Mouse (Mus musculus): Measurements from ENCODE around the gene Atp7b. TPM values are rescaled to one million over a fixed set of nuclear protein-coding genes. Genes with fewer than 3 reads are reported as not detected.

Gene Atp7b
- total and polyA plus RNA-seq, 2 experiments from 2014 or later, result 0.12 to 0.50 TPM

GRCm38 (mm10) chr8:21978193-21978592 lies 81.9 kb downstream of the Atp7b start:
- no peak overlapping the region for H3K27ac ChIP-seq (ENCODE audit: low read depth)
- ATAC-seq (ENCODE audit: insufficient read depth, low read depth) (no peak), DNase-seq (ENCODE audit: low spot score) (no peak)
- H3K9ac ChIP-seq (replicated peaks; ENCODE audit: low read depth, low read length), result no peak overlapping the region
- no peak overlapping the region for H3K4me2 ChIP-seq (ENCODE audit: low read depth, low read length)
- H3K4me1 ChIP-seq (ENCODE audit: control insufficient read depth, insufficient read depth), result no peaks in the 10 kb centered on the region
- H3K4me3 ChIP-seq (ENCODE audit: low read depth, low read length), result no peak overlapping the region
- TF ChIP-seq EP300 (IDR thresholded peaks at IDR 0.05; ENCODE audit: low read depth), result no peak
- no peak for TF ChIP-seq CTCF (IDR thresholded peaks at IDR 0.05; ENCODE audit: low read depth)
- H3K9me3 ChIP-seq (replicated peaks; ENCODE audit: control insufficient read depth, low read length), result no peaks in the 10 kb centered on the region
- H3K36me3 ChIP-seq (replicated peaks; ENCODE audit: control insufficient read depth, insufficient read depth, low read length), result no peaks in the 10 kb centered on the region
- H3K27me3 ChIP-seq (ENCODE audit: control insufficient read depth, insufficient read depth, low read length), result no peaks in the 10 kb centered on the region
- WGBS, result 51% methylated on average over 4 of the region's 4 CpGs

- Histone ChIP-seq H3K4me3 (ENCODE audit: low read depth, low read length) (no peak within 1 kb of the TSS), H3K9ac (replicated peaks; ENCODE audit: low read depth, low read length) (no peak within 1 kb of the TSS), H3K27ac (ENCODE audit: low read depth) (no peak within 1 kb of the TSS), H3K4me2 (ENCODE audit: low read depth, low read length) (no peak within 1 kb of the TSS), H3K9me3 (replicated peaks; ENCODE audit: control insufficient read depth, low read length) (no peaks in the 10 kb centered on the region), H3K36me3 (replicated peaks; ENCODE audit: control insufficient read depth, insufficient read depth, low read length) (no peaks in the 10 kb centered on the region), H3K27me3 (ENCODE audit: control insufficient read depth, insufficient read depth, low read length) (no peaks in the 10 kb centered on the region), H3K4me1 (ENCODE audit: control insufficient read depth, insufficient read depth) (no peaks in the 10 kb centered on the region)
- no peak for DNase-seq (ENCODE audit: low spot score)
- TF ChIP-seq EP300 (IDR thresholded peaks at IDR 0.05; ENCODE audit: low read depth), result no peak
- no peak for TF ChIP-seq CTCF (IDR thresholded peaks at IDR 0.05; ENCODE audit: low read depth)
- ATAC-seq (ENCODE audit: insufficient read depth, low read depth), result no peak
- 81% methylated on average over 3 of the region's 3 CpGs for WGBS
Measured at GRCm38 (mm10) chr8:21969475-21969874, 90.6 kb downstream of the Atp7b start, which contains the start of gene Ccdc70. Gene Ccdc70 (plus strand): TSS chr8:21969775.

- Histone ChIP-seq H3K36me3 (replicated peaks; ENCODE audit: control insufficient read depth, insufficient read depth, low read length) (no peaks in the 10 kb centered on the region), H3K4me1 (ENCODE audit: control insufficient read depth, insufficient read depth) (no peaks in the 10 kb centered on the region), H3K4me3 (ENCODE audit: low read depth, low read length) (no peak overlapping the region), H3K4me2 (ENCODE audit: low read depth, low read length) (no peak overlapping the region), H3K27me3 (ENCODE audit: control insufficient read depth, insufficient read depth, low read length) (no peaks in the 10 kb centered on the region), H3K27ac (ENCODE audit: low read depth) (no peak overlapping the region), H3K9me3 (replicated peaks; ENCODE audit: control insufficient read depth, low read length) (no peaks in the 10 kb centered on the region), H3K9ac (replicated peaks; ENCODE audit: low read depth, low read length) (no peak overlapping the region)
- no peak for TF ChIP-seq EP300 (IDR thresholded peaks at IDR 0.05; ENCODE audit: low read depth)
- TF ChIP-seq CTCF (IDR thresholded peaks at IDR 0.05; ENCODE audit: low read depth), result no peak
- WGBS, result 63% methylated on average over 1 of the region's 1 CpGs
- ATAC-seq (ENCODE audit: insufficient read depth, low read depth), result no peak
- DNase-seq (ENCODE audit: low spot score), result no peak
Measured at GRCm38 (mm10) chr8:21966646-21967045, 93.5 kb downstream of the Atp7b start.

GRCm38 (mm10) chr8:21958414-21958813 lies 101.7 kb downstream of the Atp7b start, which contains the start of gene Fam90a1a:
Gene Fam90a1a (plus strand): TSS chr8:21958714.
- Histone ChIP-seq H3K27ac (ENCODE audit: low read depth) (no peak within 1 kb of the TSS), H3K36me3 (replicated peaks; ENCODE audit: control insufficient read depth, insufficient read depth, low read length) (no peaks in the 10 kb centered on the region), H3K9me3 (replicated peaks; ENCODE audit: control insufficient read depth, low read length) (no peaks in the 10 kb centered on the region), H3K4me2 (ENCODE audit: low read depth, low read length) (no peak within 1 kb of the TSS), H3K9ac (replicated peaks; ENCODE audit: low read depth, low read length) (no peak within 1 kb of the TSS), H3K27me3 (ENCODE audit: control insufficient read depth, insufficient read depth, low read length) (no peaks in the 10 kb centered on the region), H3K4me3 (ENCODE audit: low read depth, low read length) (no peak within 1 kb of the TSS), H3K4me1 (ENCODE audit: control insufficient read depth, insufficient read depth) (no peaks in the 10 kb centered on the region)
- TF ChIP-seq EP300 (IDR thresholded peaks at IDR 0.05; ENCODE audit: low read depth) (no peak), CTCF (IDR thresholded peaks at IDR 0.05; ENCODE audit: low read depth) (no peak)
- DNase-seq (ENCODE audit: low spot score) (no peak), ATAC-seq (ENCODE audit: insufficient read depth, low read depth) (no peak)
- WGBS, result 74% methylated on average over 2 of the region's 2 CpGs

GRCm38 (mm10) chr8:21956336-21956735 lies 103.8 kb downstream of the Atp7b start:
- Histone ChIP-seq H3K4me2 (ENCODE audit: low read depth, low read length) (no peak overlapping the region), H3K9me3 (replicated peaks; ENCODE audit: control insufficient read depth, low read length) (no peaks in the 10 kb centered on the region), H3K9ac (replicated peaks; ENCODE audit: low read depth, low read length) (no peak overlapping the region), H3K36me3 (replicated peaks; ENCODE audit: control insufficient read depth, insufficient read depth, low read length) (no peaks in the 10 kb centered on the region), H3K4me3 (ENCODE audit: low read depth, low read length) (no peak overlapping the region), H3K27ac (ENCODE audit: low read depth) (no peak overlapping the region), H3K4me1 (ENCODE audit: control insufficient read depth, insufficient read depth) (no peaks in the 10 kb centered on the region), H3K27me3 (ENCODE audit: control insufficient read depth, insufficient read depth, low read length) (no peaks in the 10 kb centered on the region)
- no peak for TF ChIP-seq CTCF (IDR thresholded peaks at IDR 0.05; ENCODE audit: low read depth)
- TF ChIP-seq EP300 (IDR thresholded peaks at IDR 0.05; ENCODE audit: low read depth), result no peak
- ATAC-seq (ENCODE audit: insufficient read depth, low read depth) (no peak), DNase-seq (ENCODE audit: low spot score) (no peak)
- 76% methylated on average over 3 of the region's 3 CpGs for WGBS

GRCm38 (mm10) chr8:21955321-21955720 lies 104.8 kb downstream of the Atp7b start:
- peak; percentile 60 for TF ChIP-seq CTCF (IDR thresholded peaks at IDR 0.05; ENCODE audit: low read depth)
- no peak for TF ChIP-seq EP300 (IDR thresholded peaks at IDR 0.05; ENCODE audit: low read depth)
- H3K9ac ChIP-seq (replicated peaks; ENCODE audit: low read depth, low read length), result no peak overlapping the region
- no peaks in the 10 kb centered on the region for H3K27me3 ChIP-seq (ENCODE audit: control insufficient read depth, insufficient read depth, low read length)
- no peak overlapping the region for H3K27ac ChIP-seq (ENCODE audit: low read depth)
- no peaks in the 10 kb centered on the region for H3K36me3 ChIP-seq (replicated peaks; ENCODE audit: control insufficient read depth, insufficient read depth, low read length)
- no peak for ATAC-seq (ENCODE audit: insufficient read depth, low read depth)
- H3K4me1 ChIP-seq (ENCODE audit: control insufficient read depth, insufficient read depth), result no peaks in the 10 kb centered on the region
- no peak overlapping the region for H3K4me2 ChIP-seq (ENCODE audit: low read depth, low read length)
- 5% methylated on average over 9 of the region's 9 CpGs for WGBS
- no peak overlapping the region for H3K4me3 ChIP-seq (ENCODE audit: low read depth, low read length)
- H3K9me3 ChIP-seq (replicated peaks; ENCODE audit: control insufficient read depth, low read length), result no peaks in the 10 kb centered on the region
- DNase-seq (ENCODE audit: low spot score), result no peak
